Mouse (Mus musculus): ENCODE measurements around the gene Dlgap1.

- TF ChIP-seq CTCF (conservative IDR thresholded peaks at IDR 0.05; ENCODE audit: low read length) (no peak), NANOG (IDR thresholded peaks at IDR 0.05; ENCODE audit: borderline replicate concordance, low read length) (no peak), POU5F1 (IDR thresholded peaks at IDR 0.05; ENCODE audit: borderline replicate concordance, low read length) (no peak)
Observed at GRCm38 (mm10) chr17:70850233-70850995, 881.5 kb downstream of the Dlgap1 start.
